Mouse (Mus musculus) kidney, postnatal 4 days (tissue): ENCODE data around the gene Gm5737.

ENCODE experiments used
- DNase-seq, 2 experiments: peaks; one replicate each; pipeline ENCODE4 v3.0.0; 2021; ENCODE audit warnings: mixed read lengths in 2 of 2

The Gm5737 gene

DNA sequence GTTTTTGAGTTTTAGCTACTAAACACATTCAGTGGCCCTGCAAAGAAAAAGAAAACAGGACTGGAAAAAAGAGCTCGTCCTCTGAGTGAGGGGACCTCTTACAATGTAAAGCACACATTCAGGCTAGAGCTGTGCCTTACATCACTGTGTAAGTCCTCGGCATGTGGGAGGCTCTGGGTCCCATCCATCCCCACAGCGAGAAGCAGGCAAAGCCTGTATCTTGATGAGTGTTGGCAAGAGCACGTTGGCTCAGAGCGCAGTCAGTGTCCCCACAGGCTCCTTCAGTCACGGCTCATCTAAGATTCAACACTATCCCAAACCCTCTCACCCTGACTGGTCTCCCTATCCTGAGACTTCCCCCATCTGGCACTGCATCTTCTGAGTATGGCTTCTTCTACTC is 66.1 kb downstream of the Gm5737 start:
- DNase-seq: no peak

DNA sequence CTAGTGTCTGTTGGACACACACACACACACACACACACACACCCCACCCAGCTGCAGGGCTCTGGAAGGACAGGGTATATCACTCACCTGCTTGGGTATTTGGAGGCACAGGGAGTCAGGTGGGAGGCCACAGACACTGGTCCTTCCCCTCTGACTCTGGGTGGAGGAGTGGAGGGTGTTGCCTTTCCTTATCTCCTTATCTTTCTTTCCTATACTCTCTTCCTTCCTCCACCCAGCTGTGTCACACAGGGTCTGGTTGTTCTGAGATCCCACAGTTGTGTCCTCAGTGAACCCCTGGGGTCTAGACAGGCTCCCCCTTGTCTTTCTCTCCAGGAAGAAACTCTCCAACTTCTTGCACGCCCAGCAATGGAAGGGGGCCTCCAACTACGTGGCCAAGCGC is 67.8 kb downstream of the Gm5737 start:
- DNase-seq: no peak

- no peak for DNase-seq
Observed at GRCm38 (mm10) chr7:120880770-120881169, 68.6 kb downstream of the Gm5737 start.
